Mouse (Mus musculus) gastrocnemius, adult 2 months (tissue): ENCODE measurements around the gene Mast4. TPM values are rescaled to one million over a fixed set of nuclear protein-coding genes. Genes with fewer than 3 reads are reported as not detected.

Experiments used
- DNase-seq: peaks from one replicate; pipeline ENCODE4 v3.0.0; 2022
- H3K27ac ChIP-seq: fragments of 200-600 bp; 2 replicates; pipeline ENCODE4 v1.8.1; 2022; ENCODE audit warnings: mild to moderate bottlenecking
- H3K4me3 ChIP-seq: fragments of 200-600 bp; 2 replicates; pipeline ENCODE4 v1.8.1; 2022; ENCODE audit warnings: mild to moderate bottlenecking, moderate library complexity
- CTCF ChIP-seq: fragments of 200-600 bp; IDR thresholded peaks from 2 replicates; pipeline ENCODE4 v1.8.1; 2022; ENCODE audit warnings: antibody characterized with exemption, mild to moderate bottlenecking, moderate library complexity
- intact Hi-C: fragments of 180-260 bp; cut with DNase I; formaldehyde crosslinking; loops from one replicate; pipeline ENCODE4 v1.15.1; 2025
- total RNA-seq, 2 experiments: library from RNA; stranded (reverse); gene quantifications; 2 replicates each; pipeline ENCODE4 v1.2.3; 2021

The Mast4 gene
- total RNA-seq, 2 experiments from 2014 or later, result 47.2 to 49.9 TPM

DNA sequence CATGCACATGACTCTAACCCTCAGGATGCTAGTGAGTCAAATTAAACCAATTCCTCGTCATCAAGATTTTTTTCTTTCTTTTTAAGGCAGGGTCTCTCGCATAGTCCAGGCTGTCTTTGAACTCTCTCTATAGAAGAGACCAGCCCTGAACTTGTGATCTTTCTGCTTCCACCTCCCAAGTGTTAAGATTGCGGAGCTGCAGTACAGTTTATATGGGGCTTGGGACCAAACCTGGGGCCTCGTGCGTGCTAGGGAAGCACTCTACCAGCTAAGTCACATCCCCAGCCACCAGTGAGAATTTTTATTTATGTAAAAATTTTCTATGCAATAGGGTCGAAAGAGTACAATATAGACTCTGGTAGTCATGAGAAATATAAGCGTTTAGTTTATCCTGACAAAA lies 343.1 kb downstream of the Mast4 start:
- no peak for DNase-seq
- TF ChIP-seq CTCF, result no peak
- Histone ChIP-seq H3K4me3 (no peak overlapping the region), H3K27ac (no peak overlapping the region)
- intact Hi-C loops, result no loop called here

DNA sequence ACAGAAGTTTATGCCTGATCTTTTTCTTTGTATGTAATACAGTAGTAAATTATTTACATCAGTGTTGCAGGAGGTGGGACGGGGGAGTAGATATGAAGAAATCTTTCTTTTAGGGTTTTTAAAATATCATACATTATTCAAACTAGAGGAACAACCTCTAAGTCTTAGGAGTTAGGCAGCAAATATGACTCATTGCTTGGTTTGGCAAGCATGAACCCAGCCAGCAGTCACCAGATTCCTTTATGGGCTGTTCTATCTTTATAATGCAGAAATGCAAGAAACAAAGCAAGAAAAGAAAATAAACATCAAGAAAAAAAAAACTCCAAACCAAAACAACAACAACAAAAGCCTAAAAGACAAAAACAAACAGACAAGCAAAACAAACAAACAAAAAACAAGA lies 344.2 kb downstream of the Mast4 start:
- no peak for TF ChIP-seq CTCF
- no peak overlapping the region for H3K27ac ChIP-seq
- DNase-seq, result no peak
- no peak overlapping the region for H3K4me3 ChIP-seq
- intact Hi-C loops, result no loop called here

DNA sequence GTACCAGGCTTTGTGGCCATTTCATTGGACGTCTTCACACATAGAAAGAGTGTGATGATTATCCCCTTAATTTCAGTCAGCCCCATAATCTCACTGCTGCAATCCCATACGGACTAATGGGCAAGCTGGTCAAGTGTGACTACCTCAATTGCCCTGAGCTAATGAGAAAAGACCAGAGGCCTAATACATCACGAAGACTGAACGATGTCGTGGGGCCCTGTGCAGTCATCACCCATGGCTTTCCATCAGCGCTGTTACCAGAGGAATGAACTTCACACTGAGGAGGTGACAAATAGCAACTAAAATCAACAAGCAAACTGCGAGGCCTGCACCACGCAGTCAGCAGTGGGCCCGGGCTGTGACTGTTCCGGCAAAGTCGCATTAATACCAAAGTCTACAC lies 344.7 kb downstream of the Mast4 start:
- TF ChIP-seq CTCF, result no peak
- Histone ChIP-seq H3K4me3 (no peak overlapping the region), H3K27ac (no peak overlapping the region)
- no peak for DNase-seq
- intact Hi-C loops, result no loop called here

DNA sequence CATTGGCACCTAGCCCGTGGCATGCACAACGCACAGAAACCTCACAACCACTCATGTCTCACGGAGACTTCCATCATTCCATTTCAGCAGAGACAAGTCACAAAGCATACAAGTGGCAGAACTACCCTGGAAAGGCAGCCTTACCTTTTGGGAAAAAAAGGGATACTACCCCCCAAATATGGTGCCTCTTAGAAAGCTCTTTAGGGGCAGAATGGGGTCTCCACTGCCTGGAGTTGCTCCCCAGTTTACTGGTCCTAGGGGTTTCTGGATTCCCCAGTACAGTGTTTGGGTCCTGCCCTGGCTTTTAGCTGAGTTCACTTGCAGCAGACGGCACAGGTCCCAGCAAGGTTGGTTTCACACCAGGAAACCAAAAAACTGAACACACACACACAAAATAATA lies 345.3 kb downstream of the Mast4 start:
- TF ChIP-seq CTCF, result no peak
- no peak overlapping the region for H3K27ac ChIP-seq
- no peak for DNase-seq
- intact Hi-C loops, result no loop called here
- H3K4me3 ChIP-seq, result no peak overlapping the region

DNA sequence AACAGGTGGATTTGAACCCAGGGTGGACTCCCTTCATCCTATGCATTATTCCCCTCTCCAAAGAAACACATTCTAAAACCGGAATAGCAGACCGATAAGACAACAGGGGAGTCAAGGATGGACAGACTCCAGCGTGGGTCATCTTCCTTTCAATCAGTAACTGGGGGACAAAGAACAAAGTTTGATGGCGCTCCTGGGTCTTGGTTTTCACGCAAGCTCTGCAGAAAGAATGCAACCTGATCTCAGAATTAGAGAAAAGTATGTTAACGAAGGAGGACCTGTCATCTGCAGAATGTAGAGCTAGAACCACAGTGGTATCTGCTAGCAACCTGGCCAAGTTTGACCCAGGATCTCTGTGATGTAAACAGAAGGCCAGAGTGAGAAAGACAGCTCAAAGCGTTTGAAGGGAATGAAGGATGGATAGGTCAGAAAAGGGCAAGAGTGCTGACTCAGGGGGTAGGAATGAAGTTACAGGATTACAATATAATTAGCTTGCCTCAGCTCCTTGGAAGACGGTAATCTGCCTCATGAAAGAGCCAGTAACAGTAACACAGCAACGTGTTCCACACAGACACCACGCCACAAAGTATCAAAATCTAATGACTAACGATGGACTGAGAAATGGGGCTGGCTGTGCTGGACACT lies 345.9 kb downstream of the Mast4 start:
- intact Hi-C loops, result no loop called here
- TF ChIP-seq CTCF, result no peak
- Histone ChIP-seq H3K27ac (no peak overlapping the region), H3K4me3 (no peak overlapping the region)
- DNase-seq, result no peak

DNA sequence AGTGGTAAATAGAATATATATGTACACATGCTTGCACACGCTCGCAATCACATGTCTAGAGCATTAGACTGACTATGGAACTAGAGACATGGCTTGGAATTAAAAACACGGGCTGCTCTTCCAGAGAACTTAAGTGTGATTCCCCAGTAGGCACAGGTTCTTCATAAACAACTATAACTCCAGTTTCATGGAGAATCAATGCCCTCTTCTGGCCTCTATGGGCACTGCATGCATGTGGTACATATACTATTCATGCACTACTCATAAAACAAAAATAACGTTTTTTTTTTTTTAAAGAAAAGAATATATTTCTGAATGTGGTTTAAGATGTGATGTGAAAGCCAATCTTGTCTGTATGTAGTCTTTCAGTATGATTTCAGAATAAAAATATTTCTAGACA lies 349.7 kb downstream of the Mast4 start:
- intact Hi-C loops, result no loop called here
- Histone ChIP-seq H3K4me3 (no peak overlapping the region), H3K27ac (no peak overlapping the region)
- no peak for DNase-seq
- peak; percentile 33; the same call in 1 of the 2 replicates for TF ChIP-seq CTCF

DNA sequence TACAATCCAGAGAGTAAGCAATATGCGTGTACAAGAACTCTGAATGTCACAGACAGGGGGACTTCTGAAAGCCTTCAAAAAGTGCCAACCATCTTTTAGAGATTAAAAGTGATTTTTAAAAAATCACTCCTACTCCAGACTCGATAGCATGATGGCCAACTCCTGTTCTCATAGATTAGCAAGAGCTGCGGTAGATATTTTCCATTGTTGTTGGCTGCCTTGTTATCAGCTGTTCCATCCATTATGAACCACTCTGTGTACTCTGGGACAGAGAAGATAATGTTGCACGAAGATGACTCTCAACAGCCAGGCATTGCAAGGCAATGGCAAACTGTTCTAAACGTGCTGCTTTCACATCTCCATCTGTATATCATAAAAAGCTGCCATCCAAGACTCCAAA lies 360.4 kb downstream of the Mast4 start:
- no peak for DNase-seq
- no peak overlapping the region for H3K4me3 ChIP-seq
- intact Hi-C loops, result no loop called here

DNA sequence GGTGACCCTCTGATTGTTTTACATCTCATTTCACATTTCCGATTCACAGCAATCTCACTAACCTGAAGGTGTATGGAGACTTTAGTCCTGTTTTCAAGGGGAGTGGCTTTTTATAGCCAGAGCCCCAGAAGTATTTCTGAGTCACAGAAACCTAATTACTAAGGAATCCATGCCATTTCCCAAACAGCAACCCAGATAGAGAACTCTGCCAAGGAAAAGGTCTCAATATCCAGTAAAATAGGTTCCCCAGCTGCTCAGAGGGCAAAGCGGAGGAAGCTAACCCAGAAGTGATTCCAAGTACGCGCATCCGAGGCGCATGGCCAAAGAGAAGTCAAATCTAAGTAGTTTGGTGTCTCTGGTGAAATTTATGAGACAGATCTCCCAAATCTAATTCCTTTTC lies 370.8 kb downstream of the Mast4 start:
- Histone ChIP-seq H3K27ac (no peak overlapping the region), H3K4me3 (no peak overlapping the region)
- no peak for DNase-seq
- no peak for TF ChIP-seq CTCF
- intact Hi-C loops, result no loop called here

More for the DNA sequence above, 360.4 kb downstream of the Mast4 start:
- no peak overlapping the region for H3K27ac ChIP-seq
- TF ChIP-seq CTCF, result no peak

DNA sequence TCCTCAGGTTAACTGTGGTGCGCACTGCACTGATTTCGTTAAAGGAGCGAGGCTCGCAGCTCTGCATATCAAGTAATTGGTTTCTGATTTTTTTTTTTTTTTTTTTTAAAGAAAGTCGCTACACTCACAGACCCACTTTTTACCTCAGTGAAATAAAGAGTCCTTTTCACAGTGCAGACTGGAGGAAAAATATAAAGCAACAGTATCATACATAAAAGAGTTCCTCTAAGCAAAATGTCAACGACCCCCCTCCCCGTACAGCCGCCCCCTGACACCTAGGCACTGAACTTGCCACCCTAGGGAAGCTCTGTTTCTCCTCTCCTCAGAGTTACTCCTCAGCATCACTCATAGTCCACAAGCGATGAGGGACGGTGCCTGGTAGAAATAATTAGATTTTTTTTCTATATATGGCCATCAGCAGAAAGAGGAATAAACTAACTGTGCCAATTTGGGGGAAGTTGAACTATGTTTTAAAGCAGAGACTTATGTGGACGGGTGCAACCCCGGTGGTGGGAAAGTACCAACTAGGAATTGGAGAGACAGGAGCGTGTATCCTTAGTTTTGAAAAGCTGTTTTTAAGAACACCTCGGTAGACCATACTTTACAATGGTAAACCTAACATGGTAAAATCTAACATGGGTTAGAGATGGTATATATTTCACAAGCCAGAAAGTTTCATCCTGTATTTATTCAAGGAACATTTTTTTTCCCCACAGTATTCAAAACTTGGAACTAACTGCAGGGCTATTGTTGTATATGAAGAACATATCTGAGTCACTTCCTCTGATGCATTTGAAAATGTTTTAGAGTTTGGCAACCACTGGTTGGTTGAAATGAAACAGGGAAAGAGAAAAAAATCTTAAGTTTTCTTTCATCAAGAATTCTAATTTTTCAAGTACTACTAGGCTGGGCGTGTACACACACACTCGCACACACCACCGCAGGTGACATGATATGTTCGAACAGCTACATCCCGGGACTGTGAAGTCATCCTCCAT lies 375.7 kb downstream of the Mast4 start:
- Histone ChIP-seq H3K27ac (peak overlapping the region; percentile 71), H3K4me3 (peak overlapping the region; percentile 71)
- no peak for TF ChIP-seq CTCF
- intact Hi-C loops, result no loop called here
- DNase-seq, result no peak

DNA sequence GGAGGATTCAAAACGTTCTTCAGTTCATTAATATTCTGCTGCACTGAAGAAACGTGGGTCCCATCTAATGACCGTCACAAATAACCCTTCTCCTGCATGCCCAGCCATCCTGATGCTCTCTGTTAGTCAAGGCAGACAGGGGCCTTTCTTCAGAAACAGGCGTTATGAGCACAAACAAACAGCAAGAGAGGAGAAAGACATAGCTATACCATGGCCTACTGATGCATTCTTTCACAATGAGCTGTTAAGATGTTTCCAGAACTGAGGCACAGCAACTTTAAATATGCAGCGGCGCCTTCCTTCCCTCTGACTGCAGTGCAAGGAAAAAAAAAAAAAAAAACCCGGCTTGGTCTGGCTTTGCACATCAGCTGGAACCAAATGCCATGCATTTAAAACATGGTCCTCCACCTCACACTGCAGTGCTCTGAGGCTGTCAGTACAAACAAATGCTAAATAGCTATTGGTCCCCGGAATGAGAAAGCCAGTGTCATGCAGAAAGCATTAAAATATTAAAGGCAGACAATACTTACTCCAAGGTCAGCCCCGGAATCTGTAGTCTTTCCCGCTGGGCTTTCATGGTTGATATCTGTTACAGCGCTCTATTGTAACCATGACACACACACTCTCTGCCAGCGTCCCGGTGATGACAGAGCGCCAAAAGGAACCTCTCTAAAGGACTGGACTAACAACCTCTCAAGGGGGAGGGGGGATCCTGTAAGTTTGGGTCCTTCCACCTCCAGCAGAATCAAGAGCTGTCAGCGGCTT lies 376.6 kb downstream of the Mast4 start:
- Histone ChIP-seq H3K4me3 (peak overlapping the region; percentile 71), H3K27ac (peak overlapping the region; percentile 71)
- DNase-seq, result peak; percentile 27
- intact Hi-C loops, result no loop called here
- no peak for TF ChIP-seq CTCF

DNA sequence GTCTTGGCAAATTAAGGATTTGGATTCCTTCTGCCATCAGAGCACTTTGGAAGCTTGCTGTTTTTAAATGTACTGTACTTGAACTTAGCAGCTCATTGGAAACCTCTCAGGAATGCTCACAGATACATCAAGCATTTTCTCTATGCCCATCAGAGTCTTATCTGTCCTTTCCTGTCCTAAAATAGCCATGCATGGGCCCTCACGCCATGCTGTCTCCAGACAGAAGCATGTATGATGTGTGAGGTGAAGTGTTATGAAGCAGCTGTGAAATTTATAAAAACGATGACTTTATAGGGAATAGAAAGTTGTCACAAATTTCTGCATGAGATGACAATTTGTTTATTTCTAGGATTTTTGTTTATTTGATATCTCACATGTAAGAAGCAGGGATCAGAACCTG lies 378.8 kb downstream of the Mast4 start:
- intact Hi-C loops, result no loop called here
- H3K27ac ChIP-seq, result no peak overlapping the region
- DNase-seq, result no peak
- H3K4me3 ChIP-seq, result no peak overlapping the region
- no peak for TF ChIP-seq CTCF

DNA sequence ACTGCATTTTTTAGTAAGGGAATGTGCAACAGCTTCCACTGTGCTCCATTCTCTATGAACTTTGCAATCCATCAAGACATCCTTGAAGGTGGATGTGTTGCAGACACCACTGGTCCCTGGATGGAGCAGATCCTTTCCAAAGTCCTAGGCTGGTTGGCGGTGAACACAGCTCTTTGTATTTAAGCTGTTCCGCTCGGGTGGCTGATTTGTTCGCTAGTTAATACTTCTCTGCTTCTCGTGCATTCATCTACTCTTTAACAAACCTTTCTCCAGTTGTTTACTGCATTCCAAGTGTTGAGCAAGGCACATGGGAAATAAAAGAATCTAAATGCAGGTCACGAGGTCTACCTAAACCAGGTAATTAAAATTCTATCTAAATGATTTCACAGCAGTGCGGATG lies 384.5 kb downstream of the Mast4 start:
- no peak for TF ChIP-seq CTCF
- H3K27ac ChIP-seq, result peak overlapping the region; percentile 82
- DNase-seq, result no peak
- H3K4me3 ChIP-seq, result no peak overlapping the region
- intact Hi-C loops, result loop anchor here (5.0 kb wide), 1 partner anchor 42 kb away; no protein-coding TSS in a partner anchor
